Mouse (Mus musculus) gastrocnemius, adult 2 months (tissue): ENCODE results near the gene Lrrc4c. TPM values are rescaled to one million over a fixed set of nuclear protein-coding genes. Genes with fewer than 3 reads are reported as not detected.

Experiments
- DNase-seq: peaks from one replicate; pipeline ENCODE4 v3.0.0; 2022
- H3K27ac ChIP-seq: fragments of 200-600 bp; 2 replicates; pipeline ENCODE4 v1.8.1; 2022; ENCODE audit warnings: mild to moderate bottlenecking
- H3K4me3 ChIP-seq: fragments of 200-600 bp; 2 replicates; pipeline ENCODE4 v1.8.1; 2022; ENCODE audit warnings: mild to moderate bottlenecking, moderate library complexity
- CTCF ChIP-seq: fragments of 200-600 bp; IDR thresholded peaks from 2 replicates; pipeline ENCODE4 v1.8.1; 2022; ENCODE audit warnings: antibody characterized with exemption, mild to moderate bottlenecking, moderate library complexity
- intact Hi-C: fragments of 180-260 bp; cut with DNase I; formaldehyde crosslinking; loops from one replicate; pipeline ENCODE4 v1.15.1; 2025
- total RNA-seq, 2 experiments: library from RNA; stranded (reverse); gene quantifications; 2 replicates each; pipeline ENCODE4 v1.2.3; 2021

Gene Lrrc4c
- total RNA-seq, 2 experiments from 2014 or later: 0.10 to 0.11 TPM

DNA sequence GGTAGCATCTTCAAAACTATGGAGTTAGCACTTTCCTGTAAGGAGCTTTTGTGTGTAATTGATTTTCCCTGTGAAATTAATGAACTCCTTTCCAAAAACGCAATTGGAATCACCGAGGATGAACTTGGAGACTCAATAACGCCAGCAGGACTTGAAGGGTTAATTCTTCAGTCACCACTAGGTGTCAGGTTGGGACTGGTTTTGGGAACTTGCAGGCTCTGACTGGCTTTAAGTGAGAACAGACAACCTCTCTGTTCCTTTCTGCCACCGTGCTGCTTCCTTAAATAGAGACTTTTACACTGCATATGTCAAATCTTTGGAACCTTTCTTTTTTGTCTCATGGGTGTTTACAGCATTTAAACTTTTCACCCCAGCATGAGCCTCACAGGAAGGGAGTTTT lies 267.7 kb downstream of the Lrrc4c start:
- intact Hi-C loops: no loop called here

DNA sequence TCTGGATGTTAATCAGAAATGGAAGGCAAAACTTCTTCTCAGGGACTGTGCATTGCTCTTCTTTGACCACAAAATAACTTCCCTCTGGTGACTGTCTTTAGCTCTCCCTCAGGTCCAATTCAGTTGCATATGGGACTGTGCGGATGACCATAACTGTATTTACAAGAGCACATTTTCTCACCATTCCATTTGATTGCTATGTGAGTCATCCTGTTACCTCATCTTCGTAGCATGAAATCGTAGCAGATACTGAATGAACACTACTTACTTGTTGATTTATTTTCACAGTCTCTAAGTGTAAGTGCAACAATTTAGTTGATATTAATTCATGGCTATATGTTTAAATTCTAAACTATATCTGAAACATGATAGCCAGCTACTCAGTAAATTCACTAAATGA lies 286.8 kb downstream of the Lrrc4c start:
- no peak for TF ChIP-seq CTCF
- intact Hi-C loops: no loop called here

More for the DNA sequence above, 267.7 kb downstream of the Lrrc4c start:
- DNase-seq: no peak
- peak; percentile 40 for TF ChIP-seq CTCF
- no peak overlapping the region for H3K27ac ChIP-seq
- no peak overlapping the region for H3K4me3 ChIP-seq

DNA sequence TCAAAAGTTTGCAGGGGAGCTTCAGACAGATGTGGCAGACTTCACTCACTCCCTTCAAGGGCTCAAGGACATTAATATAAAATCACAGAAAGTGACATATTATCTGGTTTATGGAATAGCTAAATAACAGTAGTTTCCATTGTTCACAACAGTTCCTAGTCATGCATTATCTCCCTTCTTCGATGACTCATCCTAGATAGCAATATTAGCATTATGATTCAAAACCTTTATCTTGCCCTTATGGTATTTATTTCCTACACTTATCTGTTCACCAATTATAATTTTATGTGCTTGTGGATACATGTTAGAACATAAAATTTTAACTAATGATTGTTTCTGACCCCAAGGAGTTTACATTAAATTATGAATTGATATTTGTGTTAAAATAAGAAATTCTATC lies 296.2 kb downstream of the Lrrc4c start:
- H3K4me3 ChIP-seq: no peak overlapping the region
- no peak overlapping the region for H3K27ac ChIP-seq
- intact Hi-C loops: no loop called here
- DNase-seq: no peak
- no peak for TF ChIP-seq CTCF

More for the DNA sequence above, 286.8 kb downstream of the Lrrc4c start:
- DNase-seq: no peak
- H3K27ac ChIP-seq: no peak overlapping the region
- H3K4me3 ChIP-seq: no peak overlapping the region

DNA sequence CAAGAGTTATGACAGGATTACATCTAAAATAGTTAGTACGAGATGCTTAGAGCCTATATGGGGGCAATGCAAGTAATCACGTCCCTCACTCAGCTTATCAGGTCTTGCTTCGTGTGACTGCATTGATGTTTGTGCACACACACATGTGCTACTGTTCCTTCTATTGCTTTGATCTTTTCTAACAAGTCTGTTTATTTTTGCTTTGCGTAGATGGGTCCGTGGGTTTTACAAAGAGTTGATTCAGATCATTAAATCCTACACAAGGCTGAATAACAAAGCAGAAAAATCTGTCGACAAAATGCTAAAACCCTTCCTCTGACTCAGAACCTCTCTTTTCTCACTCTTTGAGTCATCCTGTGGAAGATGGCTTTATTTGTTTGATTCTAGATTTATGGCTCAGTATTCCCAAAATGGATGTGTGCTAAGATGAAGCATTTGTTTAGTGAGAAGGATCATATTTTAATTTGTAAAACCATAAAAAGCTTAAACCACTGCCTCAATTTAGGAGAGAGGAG lies 300.8 kb downstream of the Lrrc4c start:
- no peak for TF ChIP-seq CTCF
- Histone ChIP-seq H3K4me3 (no peak overlapping the region), H3K27ac (no peak overlapping the region)
- intact Hi-C loops: no loop called here
- DNase-seq: no peak

DNA sequence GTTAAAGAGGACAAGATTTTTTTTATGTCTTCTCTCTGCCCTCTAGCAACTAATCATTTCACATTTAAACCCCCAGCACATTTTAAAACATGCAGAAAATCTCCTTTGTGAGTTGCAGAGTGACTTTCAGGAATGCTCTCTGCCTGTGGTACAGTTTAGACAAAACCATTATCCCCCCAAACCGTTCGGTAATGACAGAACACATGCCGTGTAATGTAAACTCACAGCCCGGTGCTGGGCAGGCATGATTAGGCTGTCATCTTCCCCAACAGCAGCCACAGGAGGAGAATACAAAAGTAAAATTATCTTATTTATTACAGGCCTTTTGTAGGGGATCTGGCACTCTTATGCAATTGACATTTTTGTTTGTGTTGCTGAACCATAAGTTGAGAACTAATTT lies 349.1 kb downstream of the Lrrc4c start:
- DNase-seq: no peak
- intact Hi-C loops: no loop called here
- Histone ChIP-seq H3K4me3 (no peak overlapping the region), H3K27ac (no peak overlapping the region)
- no peak for TF ChIP-seq CTCF

DNA sequence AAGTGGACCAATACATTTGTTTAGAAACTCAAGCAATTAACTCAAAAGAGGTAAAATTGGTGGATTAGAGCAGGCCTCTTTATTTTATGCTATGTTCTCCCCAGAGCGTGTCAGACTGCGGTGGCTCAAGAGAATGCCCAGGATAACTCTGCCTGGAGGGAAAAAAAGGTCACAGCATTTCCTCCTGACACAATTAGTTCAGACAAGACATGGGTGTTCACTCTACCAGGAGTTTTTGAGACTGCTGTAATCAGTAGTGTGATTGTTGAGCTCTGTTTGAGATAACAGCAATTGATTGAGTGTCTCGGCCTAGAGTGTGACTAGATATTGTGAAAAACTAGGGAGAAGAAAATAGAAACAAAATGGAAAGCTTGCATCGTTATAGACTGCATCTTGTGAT lies 363.8 kb downstream of the Lrrc4c start:
- intact Hi-C loops: no loop called here
- DNase-seq: no peak
- no peak overlapping the region for H3K4me3 ChIP-seq
- TF ChIP-seq CTCF: no peak
- no peak overlapping the region for H3K27ac ChIP-seq

DNA sequence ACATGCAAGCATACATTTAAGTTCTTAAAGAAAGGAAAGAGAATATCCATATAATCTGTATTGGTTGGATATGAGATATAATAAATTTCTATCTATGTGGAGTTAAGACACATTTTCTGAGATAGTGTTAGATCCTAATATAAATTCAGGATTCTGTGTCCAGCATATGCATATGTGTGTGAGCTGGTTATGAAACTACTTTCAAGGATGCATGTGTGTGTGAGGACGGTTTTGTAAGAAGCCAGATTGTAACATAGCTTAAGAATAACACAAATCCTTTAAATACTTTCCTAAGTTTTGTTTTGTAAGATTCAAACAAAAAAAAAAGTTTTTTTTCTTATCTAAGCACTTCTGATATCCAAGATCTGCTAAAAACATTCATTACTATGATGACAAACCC lies 367.4 kb downstream of the Lrrc4c start:
- Histone ChIP-seq H3K4me3 (no peak overlapping the region), H3K27ac (no peak overlapping the region)
- intact Hi-C loops: no loop called here
- DNase-seq: no peak
- TF ChIP-seq CTCF: no peak

DNA sequence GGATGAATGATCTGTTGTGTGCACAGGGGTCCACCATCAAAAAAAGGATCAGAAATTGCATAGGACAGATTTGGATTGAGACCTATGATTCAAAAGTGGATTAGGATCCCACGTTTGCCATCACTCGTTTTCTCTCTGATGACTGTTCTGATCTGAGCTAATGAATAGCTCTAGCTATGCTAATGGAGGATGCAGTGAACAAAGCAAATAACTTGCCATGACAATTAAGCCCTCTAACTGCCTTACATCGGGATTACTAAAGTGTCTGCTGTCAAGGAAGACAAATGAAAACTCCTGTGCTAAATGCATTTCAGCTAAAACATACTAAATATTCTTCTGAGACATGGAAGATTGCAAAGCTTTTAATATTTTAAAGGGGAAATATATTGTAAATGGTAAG lies 387.0 kb downstream of the Lrrc4c start:
- DNase-seq: no peak
- intact Hi-C loops: no loop called here
- no peak for TF ChIP-seq CTCF
- Histone ChIP-seq H3K27ac (no peak overlapping the region), H3K4me3 (no peak overlapping the region)

DNA sequence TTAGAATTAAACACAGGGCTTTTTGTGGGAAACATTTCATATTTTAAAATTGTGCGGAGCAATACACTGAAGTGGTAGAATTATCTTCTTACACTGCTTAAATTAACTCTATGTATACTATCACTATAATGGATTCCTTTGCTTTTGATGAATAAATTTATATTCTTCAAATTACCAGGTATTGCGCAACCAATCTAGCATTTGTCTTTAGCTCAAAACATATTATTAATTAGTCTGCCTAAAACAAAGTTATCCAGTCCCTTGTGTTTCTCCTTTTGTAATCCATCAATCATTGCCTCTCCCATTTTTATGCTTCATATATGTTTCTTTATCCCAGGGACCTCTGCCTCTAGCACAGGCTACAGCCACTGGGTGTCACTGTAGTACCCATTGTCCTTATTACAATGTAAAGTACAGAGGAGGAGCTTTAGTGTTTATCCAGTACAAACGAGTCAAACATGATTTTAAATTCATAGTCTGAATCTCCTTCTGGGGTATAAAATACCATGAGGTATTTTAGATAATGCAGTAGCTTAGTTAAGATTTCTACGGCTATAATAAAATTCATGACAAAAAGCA lies 389.9 kb downstream of the Lrrc4c start:
- no peak for DNase-seq
- Histone ChIP-seq H3K27ac (no peak overlapping the region), H3K4me3 (no peak overlapping the region)
- TF ChIP-seq CTCF: 0 out of 2 replicates have a peak, but pooled peaks have one; percentile 2
- intact Hi-C loops: no loop called here

DNA sequence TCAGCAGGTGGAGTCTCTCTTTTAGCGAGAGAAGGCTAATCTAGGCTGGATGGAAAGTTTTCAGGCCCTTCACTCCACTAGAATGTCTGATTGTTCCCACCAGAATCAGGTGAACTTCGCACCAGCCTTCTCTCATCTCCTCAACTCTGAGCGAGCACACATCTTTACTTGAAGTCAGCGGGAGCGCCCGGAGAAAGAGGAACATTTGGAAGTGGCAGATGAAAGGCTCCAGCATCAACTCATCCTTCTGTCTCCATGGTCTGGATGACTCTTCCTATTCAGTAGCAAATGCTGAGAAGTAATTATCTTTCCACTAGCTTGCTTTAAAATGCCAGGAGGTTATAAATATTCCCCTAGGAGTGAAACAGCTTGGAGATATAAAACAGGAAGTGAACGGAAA lies 396.6 kb downstream of the Lrrc4c start:
- no peak for TF ChIP-seq CTCF
- DNase-seq: no peak
- H3K27ac ChIP-seq: no peak overlapping the region

DNA sequence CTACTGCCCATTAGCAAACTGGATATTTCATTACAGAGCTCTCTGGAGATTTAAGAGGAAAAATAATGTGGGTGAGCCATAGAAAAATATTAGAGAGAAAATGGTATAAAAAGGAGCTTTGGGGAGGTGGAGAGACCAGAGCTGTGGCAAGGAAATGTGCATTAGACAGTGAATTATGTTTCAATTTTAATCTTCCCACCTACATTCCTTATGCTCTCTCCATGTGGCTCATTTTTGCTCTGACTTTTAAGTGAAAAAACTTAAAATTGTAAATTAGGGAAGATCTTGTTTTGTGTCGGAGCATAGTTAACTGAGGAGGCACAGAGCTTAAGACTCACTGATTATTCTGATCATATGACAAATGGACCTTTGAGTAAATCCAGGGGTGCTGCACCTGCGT lies 399.4 kb downstream of the Lrrc4c start:
- no peak for TF ChIP-seq CTCF
- intact Hi-C loops: no loop called here
- DNase-seq: no peak
- no peak overlapping the region for H3K27ac ChIP-seq
- H3K4me3 ChIP-seq: no peak overlapping the region

More for the DNA sequence above, 396.6 kb downstream of the Lrrc4c start:
- H3K4me3 ChIP-seq: no peak overlapping the region
- intact Hi-C loops: no loop called here

DNA sequence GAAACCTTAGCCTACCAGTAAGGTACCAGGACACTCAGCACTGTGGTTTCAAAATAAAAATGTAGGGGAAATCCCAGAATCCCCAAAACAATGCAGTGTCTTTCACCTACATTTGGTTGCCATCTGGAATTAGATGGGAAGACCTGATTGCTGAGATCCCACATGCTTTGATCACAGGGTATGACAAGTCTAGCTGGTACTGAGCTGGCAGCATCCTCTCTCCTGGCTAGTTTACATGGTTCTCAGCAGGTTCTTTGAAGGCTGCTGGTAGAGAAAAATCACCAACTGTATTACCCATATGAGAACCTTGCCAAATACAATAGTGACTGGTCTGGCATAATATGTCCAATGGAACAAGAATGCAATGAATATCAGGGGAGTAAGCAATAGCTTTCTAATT lies 405.4 kb downstream of the Lrrc4c start:
- TF ChIP-seq CTCF: no peak
- intact Hi-C loops: no loop called here
- no peak for DNase-seq
- Histone ChIP-seq H3K4me3 (no peak overlapping the region), H3K27ac (no peak overlapping the region)

DNA sequence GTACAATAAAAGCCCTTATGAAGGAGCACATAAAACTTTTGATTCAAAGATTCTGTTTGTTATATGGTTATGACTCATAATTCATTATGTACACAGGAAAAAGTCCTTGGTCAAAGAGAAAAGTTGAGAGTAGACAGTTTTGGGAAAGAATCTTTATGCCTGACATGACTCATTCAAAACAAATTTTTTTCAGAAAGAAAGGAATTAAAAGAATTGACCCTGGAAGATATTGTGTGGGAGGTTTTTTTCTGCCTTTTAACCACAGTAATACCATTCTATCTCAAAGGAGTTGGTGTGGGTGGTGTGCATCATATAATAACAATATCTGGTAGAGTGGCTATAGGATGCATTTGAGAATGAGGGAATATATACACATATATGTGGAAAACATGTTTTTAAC lies 418.1 kb downstream of the Lrrc4c start:
- no peak for TF ChIP-seq CTCF
- intact Hi-C loops: no loop called here
- no peak overlapping the region for H3K27ac ChIP-seq
- DNase-seq: no peak
- no peak overlapping the region for H3K4me3 ChIP-seq

DNA sequence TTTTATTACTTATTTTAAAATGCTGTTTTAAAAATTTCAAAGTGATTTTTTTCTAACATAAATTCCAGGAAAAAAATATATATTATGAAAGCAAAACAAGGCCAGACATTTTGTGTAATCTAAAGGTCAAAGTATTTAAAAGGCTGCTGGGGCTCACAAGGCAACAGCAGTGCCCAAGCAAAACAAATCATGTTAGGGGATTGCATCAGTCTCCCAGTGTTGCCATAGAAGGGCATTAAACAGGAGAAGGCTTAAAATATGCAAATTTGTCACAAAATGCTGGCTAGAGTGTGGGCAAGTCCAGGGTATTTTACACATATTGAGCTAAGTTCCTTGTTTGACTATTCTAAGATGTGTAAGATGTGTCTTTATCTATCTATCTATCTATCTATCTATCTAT lies 437.1 kb downstream of the Lrrc4c start:
- no peak for TF ChIP-seq CTCF
- intact Hi-C loops: no loop called here
- Histone ChIP-seq H3K4me3 (no peak overlapping the region), H3K27ac (no peak overlapping the region)
- DNase-seq: no peak

DNA sequence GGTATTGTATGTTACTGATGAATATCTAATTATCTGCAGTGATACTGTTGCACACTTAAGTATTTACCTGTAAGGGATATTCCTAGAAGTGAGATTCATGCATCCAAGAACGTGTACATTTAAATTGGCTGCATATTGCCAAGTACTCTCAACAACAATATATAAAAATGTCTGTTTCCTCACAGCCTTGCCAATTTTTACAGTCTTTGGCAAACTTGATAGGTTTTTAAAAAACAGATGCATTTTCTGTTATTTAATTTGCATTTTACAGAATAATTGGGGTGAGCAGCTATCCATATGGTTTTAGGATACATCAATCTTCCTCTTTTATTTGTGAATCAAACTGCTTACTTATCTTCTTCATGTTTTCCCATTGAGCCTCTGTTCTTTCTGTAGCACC lies 439.7 kb downstream of the Lrrc4c start:
- no peak for DNase-seq
- H3K4me3 ChIP-seq: no peak overlapping the region
- no peak overlapping the region for H3K27ac ChIP-seq
- no peak for TF ChIP-seq CTCF
- intact Hi-C loops: no loop called here
